Mouse (Mus musculus) ES-Bruce4 (cell line): Measurements from ENCODE around the gene Med24.

ENCODE experiments used
- EP300 ChIP-seq: IDR thresholded peaks from 2 replicates; pipeline ENCODE4 v1.6.1; 2011; ENCODE audit warnings: low read depth, low read length; ENCODE audit not compliant: insufficient read depth
- POLR2A ChIP-seq: IDR thresholded peaks from one replicate; pipeline ENCODE4 v1.8.1; 2011; ENCODE audit warnings: low read length; ENCODE audit not compliant: insufficient read depth

- no peak for TF ChIP-seq POLR2A
- TF ChIP-seq EP300: no peak
Measured at GRCm38 (mm10) chr11:98765421-98766309, 36.4 kb upstream of the Med24 start.
